Mouse (Mus musculus) lung, postnatal 0 days (tissue): ENCODE data around the gene Lenep. TPM values are rescaled to one million over a fixed set of nuclear protein-coding genes. Genes with fewer than 3 reads are reported as not detected.
A peak's percentile ranks its signal among the peaks of the same experiment; 100 is the strongest.

Source experiments
- ATAC-seq: fragments of 200-750 bp; cut with Nextera tagmentation; 2 replicates; pipeline ENCODE4 v1.8.0; 2017; ENCODE audit warnings: moderate library complexity
- DNase-seq: peaks from one replicate; pipeline ENCODE4 v3.0.0-alpha.2; 2016; ENCODE audit warnings: low spot score
- H3K27ac ChIP-seq: fragments of 300-500 bp; sonication (generic); 2 replicates; pipeline ENCODE4 v1.5.1; 2014; ENCODE audit warnings: antibody characterized with exemption, mild to moderate bottlenecking, low read length, mixed read lengths
- H3K27me3 ChIP-seq: fragments of 300-500 bp; sonication (generic); replicated peaks from 2 replicates; pipeline ENCODE4 v1.6.1; 2014; ENCODE audit warnings: low read length, mixed read lengths; ENCODE audit not compliant: insufficient read depth
- H3K36me3 ChIP-seq: fragments of 300-500 bp; sonication (generic); 2 replicates; pipeline ENCODE4 v1.6.1; 2014; ENCODE audit warnings: low read length, mixed read lengths; ENCODE audit not compliant: insufficient read depth
- H3K4me1 ChIP-seq: fragments of 300-500 bp; sonication (generic); 2 replicates; pipeline ENCODE4 v1.6.1; 2014; ENCODE audit warnings: antibody characterized with exemption, low read depth, low read length, mixed read lengths; ENCODE audit not compliant: insufficient read depth
- H3K4me2 ChIP-seq: fragments of 300-500 bp; sonication (generic); replicated peaks from 2 replicates; pipeline ENCODE4 v1.6.1; 2014; ENCODE audit warnings: low read depth, mild to moderate bottlenecking, low read length, moderate library complexity, mixed read lengths
- H3K4me3 ChIP-seq: fragments of 300-500 bp; sonication (generic); 2 replicates; pipeline ENCODE4 v1.5.1; 2014; ENCODE audit warnings: low read depth, low read length
- H3K9ac ChIP-seq: fragments of 300-500 bp; sonication (generic); replicated peaks from 2 replicates; pipeline ENCODE4 v1.6.1; 2014; ENCODE audit warnings: low read depth, mild to moderate bottlenecking
- H3K9me3 ChIP-seq: fragments of 300-500 bp; sonication (generic); 2 replicates; pipeline ENCODE4 v1.6.1; 2016; ENCODE audit warnings: low read length, mixed read lengths
- CTCF ChIP-seq: IDR thresholded peaks from 2 replicates; pipeline ENCODE4 v1.5.1; 2016; ENCODE audit warnings: antibody characterized with exemption, mild to moderate bottlenecking
- EP300 ChIP-seq: IDR thresholded peaks from 2 replicates; pipeline ENCODE4 v1.6.1; 2016; ENCODE audit warnings: antibody characterized with exemption, mild to moderate bottlenecking, control low read depth
- WGBS: fragments of 180-500 bp; shearing (Covaris S2); extraction: QIAGEN DNeasy Blood & Tissue Kit; methylation state at CpG from one replicate; pipeline ENCODE4 v1.1.7; 2014; 5-methylcytosine and 5-hydroxymethylcytosine counted together
- polyA plus RNA-seq: library from polyadenylated mRNA; unstranded; fragments of >200 nt; fragmentation: Nextera tagmentation; extraction: Ambion mirVana; gene quantifications from 2 replicates; pipeline ENCODE4 v1.2.1, GENCODE M21; 2015

Lenep gene
- polyA plus RNA-seq, 1 experiment from 2014 or later = not detected

DNA sequence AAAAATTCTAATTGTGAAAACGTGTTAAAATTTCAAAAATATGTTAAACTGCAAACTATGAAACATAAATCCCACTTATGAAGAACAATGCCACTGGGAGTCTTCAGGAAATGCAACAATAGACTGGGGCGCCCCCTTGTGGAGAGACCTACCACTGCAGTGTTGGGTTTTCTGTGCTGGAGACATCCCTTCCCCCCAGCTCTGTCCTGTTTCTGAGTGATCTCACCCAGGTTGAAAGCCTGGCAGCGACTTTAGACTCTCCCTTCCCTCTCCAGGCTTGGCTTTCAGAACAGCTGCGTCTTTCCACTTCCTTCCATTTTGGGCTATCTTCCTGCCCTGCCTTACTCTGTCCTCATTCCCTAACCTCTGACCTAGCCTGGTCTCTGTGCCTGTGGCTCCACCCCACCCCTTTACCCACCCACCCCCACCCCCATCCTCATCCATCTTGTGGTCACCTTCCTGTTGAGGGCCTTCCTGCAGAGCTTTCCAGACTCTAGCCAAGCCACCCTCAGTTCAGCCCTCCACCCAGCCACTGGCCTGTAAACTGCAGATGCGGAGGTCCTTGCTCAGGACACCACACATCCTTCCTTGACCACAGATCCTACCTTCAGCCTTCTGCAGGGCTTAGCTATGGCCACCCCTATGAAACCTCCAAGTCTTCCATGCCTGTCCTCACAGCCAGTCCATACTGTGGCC, 47.6 kb downstream of the Lenep start:
- Histone ChIP-seq H3K27ac (no peak overlapping the region), H3K4me2 (no peak overlapping the region), H3K9ac (no peak overlapping the region), H3K9me3 (no peaks in the 10 kb centered on the region), H3K27me3 (no peaks in the 10 kb centered on the region), H3K4me3 (no peak overlapping the region), H3K36me3 (no peaks in the 10 kb centered on the region), H3K4me1 (no peaks in the 10 kb centered on the region)
- WGBS = 12% methylated on average over 5 of the region's 5 CpGs
- TF ChIP-seq CTCF = peak; percentile 95
- TF ChIP-seq EP300 = peak; percentile 81
- DNase-seq = peak; percentile 94
- ATAC-seq = peak; percentile 85

DNA sequence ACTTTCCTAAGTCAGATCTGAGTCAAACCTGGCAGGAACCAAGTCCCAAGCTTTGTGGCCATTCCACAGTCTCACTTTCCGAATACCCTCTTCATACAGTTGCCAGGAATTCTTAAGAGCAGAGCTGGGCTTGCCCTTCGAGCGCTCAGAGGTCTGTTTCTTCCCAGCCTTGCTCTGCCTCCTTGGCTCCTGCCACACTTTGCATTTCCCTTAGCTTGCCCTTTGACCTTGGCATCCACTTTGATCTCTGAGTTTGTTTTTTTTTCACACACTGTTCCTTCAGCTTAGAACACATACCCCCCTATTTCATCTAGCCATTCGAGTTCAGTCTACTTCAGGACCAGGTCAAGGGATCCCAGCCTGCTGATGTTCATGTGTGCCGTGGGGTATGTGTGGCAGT, 51.3 kb downstream of the Lenep start:
- no peaks in the 10 kb centered on the region for H3K4me1 ChIP-seq
- DNase-seq (no peak), ATAC-seq (no peak)
- no peak overlapping the region for H3K9ac ChIP-seq
- H3K4me2 ChIP-seq = no peak overlapping the region
- H3K36me3 ChIP-seq = no peaks in the 10 kb centered on the region
- H3K27me3 ChIP-seq = no peaks in the 10 kb centered on the region
- TF ChIP-seq CTCF (no peak), EP300 (no peak)
- H3K27ac ChIP-seq = no peak overlapping the region
- H3K4me3 ChIP-seq = no peak overlapping the region
- WGBS = 52% methylated on average over 5 of the region's 5 CpGs
- H3K9me3 ChIP-seq = no peaks in the 10 kb centered on the region

Other genes with a start within 250 kb of the Lenep start
- 0.19 and 0.31 TPM in 2 replicates for gene Hcn3, start 242.6 kb downstream of the Lenep start, polyA plus RNA-seq
- gene Clk2, start 238.0 kb downstream of the Lenep start, polyA plus RNA-seq = 16.2 and 17.7 TPM in 2 replicates
- gene Scamp3, start 225.3 kb downstream of the Lenep start, polyA plus RNA-seq = 89.6 and 94.2 TPM in 2 replicates
- gene Fam189b, start 219.7 kb downstream of the Lenep start, polyA plus RNA-seq = 6.6 and 8.4 TPM in 2 replicates
- 44.4 and 46.5 TPM in 2 replicates for gene Gba, start 199.9 kb downstream of the Lenep start, polyA plus RNA-seq
- 77.3 and 77.7 TPM in 2 replicates for gene Thbs3, start 187.6 kb downstream of the Lenep start, polyA plus RNA-seq
- 99.3 and 116 TPM in 2 replicates for gene Mtx1, start 175.7 kb downstream of the Lenep start, polyA plus RNA-seq
- gene Muc1, start 173.7 kb downstream of the Lenep start, polyA plus RNA-seq = 300 and 307 TPM in 2 replicates
- gene Krtcap2, start 156.8 kb downstream of the Lenep start, polyA plus RNA-seq = 282 and 309 TPM in 2 replicates
- gene Trim46, start 156.5 kb downstream of the Lenep start, polyA plus RNA-seq = 1.8 and 2.1 TPM in 2 replicates
- gene Dpm3, start 143.4 kb downstream of the Lenep start, polyA plus RNA-seq = 125 and 136 TPM in 2 replicates
- gene Slc50a1, start 132.2 kb downstream of the Lenep start, polyA plus RNA-seq = 95.7 and 96.4 TPM in 2 replicates
- gene Efna1, start 121.7 kb downstream of the Lenep start, polyA plus RNA-seq = 174 and 188 TPM in 2 replicates
- gene Efna3, start 79.8 kb downstream of the Lenep start, polyA plus RNA-seq = 4.4 and 6.7 TPM in 2 replicates
- 9.7 and 10.3 TPM in 2 replicates for gene Efna4, start 64.8 kb downstream of the Lenep start, polyA plus RNA-seq
- gene Adam15, start 52.8 kb downstream of the Lenep start, polyA plus RNA-seq = 133 and 177 TPM in 2 replicates
- 0.16 and 0.25 TPM in 2 replicates for gene Dcst2, start 40.8 kb downstream of the Lenep start, polyA plus RNA-seq
- 0.11 and 0.38 TPM in 2 replicates for gene Dcst1, start 37.5 kb downstream of the Lenep start, polyA plus RNA-seq
- 6.4 and 7.3 TPM in 2 replicates for gene Zbtb7b, start 8.0 kb downstream of the Lenep start, polyA plus RNA-seq
- 17.9 and 18.2 TPM in 2 replicates for gene Flad1, start 9.1 kb upstream of the Lenep start, polyA plus RNA-seq
- gene Cks1b, start 15.6 kb upstream of the Lenep start, polyA plus RNA-seq = 75.5 and 83.0 TPM in 2 replicates
- gene Shc1, start 15.7 kb upstream of the Lenep start, polyA plus RNA-seq = 52.6 and 55.7 TPM in 2 replicates
- 19.4 and 20.7 TPM in 2 replicates for gene Pygo2, start 27.4 kb upstream of the Lenep start, polyA plus RNA-seq
- gene Pbxip1, start 33.9 kb upstream of the Lenep start, polyA plus RNA-seq = 55.9 and 63.0 TPM in 2 replicates
- 53.5 and 96.6 TPM in 2 replicates for gene Pmvk, start 51.7 kb upstream of the Lenep start, polyA plus RNA-seq
- 1.00 and 1.0 TPM in 2 replicates for gene Kcnn3, start 117.4 kb upstream of the Lenep start, polyA plus RNA-seq